Mouse (Mus musculus) limb, embryonic 15.5 days (tissue): ENCODE measurements around the gene Tmem185a. TPM values are rescaled to one million over a fixed set of nuclear protein-coding genes. Genes with fewer than 3 reads are reported as not detected.

Source experiments
- polyA plus RNA-seq: library from polyadenylated mRNA; unstranded; fragments of >200 nt; fragmentation: Nextera tagmentation; extraction: Ambion mirVana; gene quantifications from 2 replicates; pipeline ENCODE4 v1.2.1, GENCODE M21; 2015

Gene Tmem185a
- polyA plus RNA-seq, 1 experiment from 2014 or later: 45.0 TPM

Other genes with a start within 250 kb of the Tmem185a start
- 3.9 and 4.3 TPM in 2 replicates for gene Ids, start 112.1 kb downstream of the Tmem185a start, polyA plus RNA-seq
- gene 1110012L19Rik, start 91.3 kb downstream of the Tmem185a start, polyA plus RNA-seq: 26.7 and 30.3 TPM in 2 replicates